Mouse (Mus musculus) liver, embryonic 15.5 days (tissue): Measurements from ENCODE around the gene Icam5. TPM values are rescaled to one million over a fixed set of nuclear protein-coding genes. Genes with fewer than 3 reads are reported as not detected.
"Not testable (repeated sequence)": the region's sequence is repeated elsewhere in the genome, so short reads cannot be mapped to it uniquely, and the experiment has no call there.

Experiments used
- ATAC-seq: fragments of 200-750 bp; cut with Nextera tagmentation; 2 replicates; pipeline ENCODE4 v1.8.0; 2017; ENCODE audit warnings: moderate number of reproducible peaks, mild to moderate bottlenecking, moderate library complexity; ENCODE audit not compliant: insufficient read depth
- H3K27ac ChIP-seq: fragments of 300-500 bp; sonication (generic); replicated peaks from 2 replicates; pipeline ENCODE4 v1.5.1; 2015; ENCODE audit warnings: mild to moderate bottlenecking, inconsistent platforms
- H3K27me3 ChIP-seq: fragments of 300-500 bp; sonication (generic); 2 replicates; pipeline ENCODE4 v1.6.1; 2015; ENCODE audit warnings: mild to moderate bottlenecking, inconsistent platforms
- H3K36me3 ChIP-seq: fragments of 300-500 bp; sonication (generic); replicated peaks from 2 replicates; pipeline ENCODE4 v1.6.1; 2015; ENCODE audit warnings: moderate library complexity, mild to moderate bottlenecking, inconsistent platforms
- H3K4me1 ChIP-seq: fragments of 300-500 bp; sonication (generic); replicated peaks from 2 replicates; pipeline ENCODE4 v1.6.1; 2015; ENCODE audit warnings: inconsistent platforms
- H3K4me2 ChIP-seq: fragments of 300-500 bp; sonication (generic); 2 replicates; pipeline ENCODE4 v1.6.1; 2015; ENCODE audit warnings: moderate library complexity, mild to moderate bottlenecking, inconsistent platforms
- H3K4me3 ChIP-seq: fragments of 300-500 bp; sonication (generic); replicated peaks from 2 replicates; pipeline ENCODE4 v1.5.1; 2015; ENCODE audit warnings: mild to moderate bottlenecking, inconsistent platforms
- H3K9ac ChIP-seq: fragments of 300-500 bp; sonication (generic); 2 replicates; pipeline ENCODE4 v1.6.1; 2015; ENCODE audit warnings: moderate library complexity, mild to moderate bottlenecking, inconsistent platforms
- H3K9me3 ChIP-seq: fragments of 300-500 bp; sonication (generic); replicated peaks from 2 replicates; pipeline ENCODE4 v1.6.1; 2016; ENCODE audit warnings: inconsistent platforms
- WGBS: fragments of 180-500 bp; shearing (Covaris S2); methylation state at CpG from one replicate; pipeline ENCODE4 v1.1.7; 2015; ENCODE audit warnings: mixed read lengths; ENCODE audit not compliant: insufficient replicate concordance; 5-methylcytosine and 5-hydroxymethylcytosine counted together
- polyA plus RNA-seq: library from polyadenylated mRNA; unstranded; fragments of >200 nt; fragmentation: Nextera tagmentation; extraction: Ambion mirVana; gene quantifications from 2 replicates; pipeline ENCODE4 v1.2.1, GENCODE M21; 2015

Gene Icam5
- polyA plus RNA-seq: 0.25 and 0.43 TPM in 2 replicates

- H3K4me1 ChIP-seq: peaks cover 95% of the 10 kb centered on the region
- ATAC-seq: no peak
- peaks cover 4% of the 10 kb centered on the region for H3K36me3 ChIP-seq
- peak within 1 kb of the TSS; percentile 86 for H3K9ac ChIP-seq
- peaks cover 54% of the 10 kb centered on the region for H3K27me3 ChIP-seq
- H3K4me2 ChIP-seq: peak within 1 kb of the TSS; percentile 100
- H3K4me3 ChIP-seq: peak within 1 kb of the TSS; percentile 77
- under 1% methylated on average over 35 of the region's 35 CpGs for WGBS
- peak within 1 kb of the TSS; percentile 99 for H3K27ac ChIP-seq
- H3K9me3 ChIP-seq: no peaks in the 10 kb centered on the region
These were observed at the start of gene Icam5 for GRCm38 (mm10) chr9:21031896-21032351. Icam5 (plus strand) TSS chr9:21032073.

GRCm38 (mm10) chr9:20982171-20982570 lies 49.7 kb upstream of the Icam5 start:
- Histone ChIP-seq H3K27ac (no peak overlapping the region), H3K4me1 (peaks cover 22% of the 10 kb centered on the region), H3K27me3 (no peaks in the 10 kb centered on the region), H3K36me3 (no peaks in the 10 kb centered on the region), H3K4me3 (no peak overlapping the region), H3K9ac (no peak overlapping the region), H3K4me2 (no peak overlapping the region), H3K9me3 (no peaks in the 10 kb centered on the region)
- no peak for ATAC-seq
- 59% methylated on average over 3 of the region's 3 CpGs for WGBS

- 33% methylated on average over 5 of the region's 5 CpGs for WGBS
- Histone ChIP-seq H3K4me1 (peaks cover 13% of the 10 kb centered on the region), H3K4me2 (no peak overlapping the region), H3K9me3 (no peaks in the 10 kb centered on the region), H3K27me3 (0 out of 2 replicates have a peak, but pooled peaks cover 3% of the 10 kb centered on the region), H3K36me3 (no peaks in the 10 kb centered on the region), H3K9ac (no peak overlapping the region), H3K27ac (no peak overlapping the region), H3K4me3 (no peak overlapping the region)
- ATAC-seq: no peak
These were observed 48.7 kb upstream of the Icam5 start for GRCm38 (mm10) chr9:20983169-20983568.

- H3K4me1 ChIP-seq: peaks cover 8% of the 10 kb centered on the region
- no peak for ATAC-seq
- no peak overlapping the region for H3K4me3 ChIP-seq
- H3K27ac ChIP-seq: no peak overlapping the region
- 65% methylated on average over 15 of the region's 15 CpGs for WGBS
- H3K4me2 ChIP-seq: no peak overlapping the region
- 0 out of 2 replicates have a peak, but pooled peaks cover 3% of the 10 kb centered on the region for H3K27me3 ChIP-seq
- no peaks in the 10 kb centered on the region for H3K9me3 ChIP-seq
- H3K36me3 ChIP-seq: no peaks in the 10 kb centered on the region
- no peak overlapping the region for H3K9ac ChIP-seq
These were observed 44.8 kb upstream of the Icam5 start for GRCm38 (mm10) chr9:20986952-20987686.

GRCm38 (mm10) chr9:20987953-20988352 lies 43.9 kb upstream of the Icam5 start:
- Histone ChIP-seq H3K9me3 (no peaks in the 10 kb centered on the region), H3K27me3 (0 out of 2 replicates have a peak, but pooled peaks cover 3% of the 10 kb centered on the region), H3K4me2 (no peak overlapping the region), H3K4me1 (peaks cover 8% of the 10 kb centered on the region), H3K27ac (no peak overlapping the region), H3K36me3 (no peaks in the 10 kb centered on the region), H3K9ac (no peak overlapping the region), H3K4me3 (no peak overlapping the region)
- no peak for ATAC-seq
- 36% methylated on average over 7 of the region's 7 CpGs for whole genome bisulfite sequencing

GRCm38 (mm10) chr9:20990861-20991260 lies 41.0 kb upstream of the Icam5 start:
- H3K4me1 ChIP-seq: peaks cover 12% of the 10 kb centered on the region
- no peak for ATAC-seq
- no peak overlapping the region for H3K9ac ChIP-seq
- no peaks in the 10 kb centered on the region for H3K9me3 ChIP-seq
- H3K36me3 ChIP-seq: no peaks in the 10 kb centered on the region
- 20% methylated on average over 10 of the region's 10 CpGs for WGBS
- H3K4me2 ChIP-seq: peak overlapping the region; percentile 19; the same call in 1 of the 2 replicates
- no peak overlapping the region for H3K27ac ChIP-seq
- no peak overlapping the region for H3K4me3 ChIP-seq
- 0 out of 2 replicates have a peak, but pooled peaks cover 3% of the 10 kb centered on the region for H3K27me3 ChIP-seq

- Histone ChIP-seq H3K9me3 (no peaks in the 10 kb centered on the region), H3K4me3 (no peak overlapping the region), H3K4me2 (no peak overlapping the region), H3K9ac (no peak overlapping the region), H3K27me3 (0 out of 2 replicates have a peak, but pooled peaks cover 3% of the 10 kb centered on the region), H3K4me1 (peaks cover 12% of the 10 kb centered on the region), H3K27ac (no peak overlapping the region), H3K36me3 (no peaks in the 10 kb centered on the region)
- WGBS: 82% methylated on average over 4 of the region's 4 CpGs
- ATAC-seq: no peak
These were observed 40.3 kb upstream of the Icam5 start for GRCm38 (mm10) chr9:20991587-20991986.

GRCm38 (mm10) chr9:20993165-20993898 lies 38.5 kb upstream of the Icam5 start:
- Histone ChIP-seq H3K4me3 (no peak overlapping the region), H3K4me2 (no peak overlapping the region), H3K9me3 (no peaks in the 10 kb centered on the region), H3K27me3 (no peaks in the 10 kb centered on the region), H3K36me3 (no peaks in the 10 kb centered on the region), H3K27ac (no peak overlapping the region), H3K4me1 (peaks cover 22% of the 10 kb centered on the region), H3K9ac (no peak overlapping the region)
- WGBS: 63% methylated on average over 5 of the region's 5 CpGs
- ATAC-seq: no peak

GRCm38 (mm10) chr9:20995069-20995468 lies 36.8 kb upstream of the Icam5 start:
- Histone ChIP-seq H3K4me1 (peaks cover 22% of the 10 kb centered on the region), H3K27ac (no peak overlapping the region), H3K27me3 (no peaks in the 10 kb centered on the region), H3K4me2 (no peak overlapping the region), H3K9me3 (no peaks in the 10 kb centered on the region), H3K4me3 (no peak overlapping the region), H3K36me3 (no peaks in the 10 kb centered on the region), H3K9ac (no peak overlapping the region)
- WGBS: 52% methylated on average over 3 of the region's 3 CpGs
- ATAC-seq: no peak

- 55% methylated on average over 8 of the region's 8 CpGs for WGBS
- H3K9ac ChIP-seq: no peak overlapping the region
These were observed 34.8 kb upstream of the Icam5 start for GRCm38 (mm10) chr9:20997065-20997464.

GRCm38 (mm10) chr9:20998337-20998736 lies 33.5 kb upstream of the Icam5 start:
- not testable (repeated sequence) for H3K27me3 ChIP-seq, H3K4me2 ChIP-seq, ATAC-seq, H3K9me3 ChIP-seq, H3K36me3 ChIP-seq, H3K9ac ChIP-seq, H3K4me3 ChIP-seq, H3K27ac ChIP-seq
- peaks cover 35% of the 10 kb centered on the region for H3K4me1 ChIP-seq
- WGBS: 63% methylated on average over 1 of the region's 1 CpGs

More at GRCm38 (mm10) chr9:20997065-20997464, 34.8 kb upstream of the Icam5 start:
- Histone ChIP-seq H3K4me3 (no peak overlapping the region), H3K9me3 (no peaks in the 10 kb centered on the region), H3K36me3 (no peaks in the 10 kb centered on the region), H3K4me2 (no peak overlapping the region), H3K27me3 (no peaks in the 10 kb centered on the region), H3K27ac (no peak overlapping the region), H3K4me1 (peaks cover 29% of the 10 kb centered on the region)
- no peak for ATAC-seq
